Mouse (Mus musculus): ENCODE measurements around the gene Nptxr.

DNA sequence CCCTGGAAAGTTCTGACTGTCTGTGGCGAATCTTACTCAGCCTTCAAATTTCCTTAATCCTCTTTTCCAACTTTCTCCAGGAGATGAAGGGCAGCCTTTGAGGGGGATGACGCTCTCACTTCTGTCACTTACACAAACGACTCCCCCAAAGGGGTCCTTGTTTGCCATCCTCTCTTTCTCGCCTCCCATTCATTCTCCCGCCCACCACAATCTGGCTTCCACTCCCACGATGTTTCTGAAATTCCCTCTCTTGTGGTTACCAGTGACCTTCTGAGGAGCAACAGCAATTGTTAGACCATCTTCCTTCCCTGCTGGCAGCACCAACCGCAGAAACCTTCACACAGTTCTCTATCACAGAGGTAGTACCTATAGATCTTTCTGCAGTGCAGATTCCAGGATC, 28.9 kb downstream of the Nptxr start:
- no peak for TF ChIP-seq CTCF (IDR thresholded peaks at IDR 0.05; ENCODE audit: low read depth)
- no peak for TF ChIP-seq EP300 (IDR thresholded peaks at IDR 0.05; ENCODE audit: low read depth)
